Mouse (Mus musculus): ENCODE results near the gene Arl15.

The Arl15 gene

GRCm38 (mm10) chr13:113938561-113938960, 144.3 kb downstream of the Arl15 start:
- H3K27me3 ChIP-seq (ENCODE audit: control insufficient read depth, insufficient read depth, low read length, poor library complexity, severe bottlenecking) = no peaks in the 10 kb centered on the region
- DNase-seq (ENCODE audit: low read depth, low spot score) = no peak
- no peaks in the 10 kb centered on the region for H3K36me3 ChIP-seq (ENCODE audit: control insufficient read depth, insufficient read depth, low read length, poor library complexity, severe bottlenecking)

- H3K36me3 ChIP-seq (ENCODE audit: control insufficient read depth, insufficient read depth, low read length, poor library complexity, severe bottlenecking) = no peaks in the 10 kb centered on the region
- DNase-seq (ENCODE audit: low read depth, low spot score) = no peak
- no peaks in the 10 kb centered on the region for H3K27me3 ChIP-seq (ENCODE audit: control insufficient read depth, insufficient read depth, low read length, poor library complexity, severe bottlenecking)
Observed at GRCm38 (mm10) chr13:113939097-113939496, 144.8 kb downstream of the Arl15 start.

- Histone ChIP-seq H3K27me3 (ENCODE audit: control insufficient read depth, insufficient read depth, low read length, poor library complexity, severe bottlenecking) (no peaks in the 10 kb centered on the region), H3K36me3 (ENCODE audit: control insufficient read depth, insufficient read depth, low read length, poor library complexity, severe bottlenecking) (no peaks in the 10 kb centered on the region)
- DNase-seq (ENCODE audit: low read depth, low spot score) = no peak
Observed at GRCm38 (mm10) chr13:113939681-113940080, 145.4 kb downstream of the Arl15 start.

- Histone ChIP-seq H3K36me3 (ENCODE audit: control insufficient read depth, insufficient read depth, low read length, poor library complexity, severe bottlenecking) (no peaks in the 10 kb centered on the region), H3K27me3 (ENCODE audit: control insufficient read depth, insufficient read depth, low read length, poor library complexity, severe bottlenecking) (no peaks in the 10 kb centered on the region)
- no peak for DNase-seq (ENCODE audit: low read depth, low spot score)
Observed at GRCm38 (mm10) chr13:113940151-113940550, 145.8 kb downstream of the Arl15 start.

GRCm38 (mm10) chr13:113941943-113942342, 147.6 kb downstream of the Arl15 start:
- no peaks in the 10 kb centered on the region for H3K36me3 ChIP-seq (ENCODE audit: control insufficient read depth, insufficient read depth, low read length, poor library complexity, severe bottlenecking)
- H3K27me3 ChIP-seq (ENCODE audit: control insufficient read depth, insufficient read depth, low read length, poor library complexity, severe bottlenecking) = no peaks in the 10 kb centered on the region
- DNase-seq (ENCODE audit: low read depth, low spot score) = no peak

GRCm38 (mm10) chr13:113947546-113947945, 153.2 kb downstream of the Arl15 start:
- no peak for DNase-seq (ENCODE audit: low read depth, low spot score)
- H3K27me3 ChIP-seq (ENCODE audit: control insufficient read depth, insufficient read depth, low read length, poor library complexity, severe bottlenecking) = no peaks in the 10 kb centered on the region
- no peaks in the 10 kb centered on the region for H3K36me3 ChIP-seq (ENCODE audit: control insufficient read depth, insufficient read depth, low read length, poor library complexity, severe bottlenecking)

- no peak for DNase-seq (ENCODE audit: low read depth, low spot score)
- no peaks in the 10 kb centered on the region for H3K36me3 ChIP-seq (ENCODE audit: control insufficient read depth, insufficient read depth, low read length, poor library complexity, severe bottlenecking)
Observed at GRCm38 (mm10) chr13:113949708-113950107, 155.4 kb downstream of the Arl15 start.

GRCm38 (mm10) chr13:113950131-113950530, 155.8 kb downstream of the Arl15 start:
- DNase-seq (ENCODE audit: low read depth, low spot score) = no peak
- Histone ChIP-seq H3K27me3 (ENCODE audit: control insufficient read depth, insufficient read depth, low read length, poor library complexity, severe bottlenecking) (no peaks in the 10 kb centered on the region), H3K36me3 (ENCODE audit: control insufficient read depth, insufficient read depth, low read length, poor library complexity, severe bottlenecking) (no peaks in the 10 kb centered on the region)

More at GRCm38 (mm10) chr13:113949708-113950107, 155.4 kb downstream of the Arl15 start:
- H3K27me3 ChIP-seq (ENCODE audit: control insufficient read depth, insufficient read depth, low read length, poor library complexity, severe bottlenecking) = no peaks in the 10 kb centered on the region

GRCm38 (mm10) chr13:113957438-113957837, 163.1 kb downstream of the Arl15 start:
- H3K36me3 ChIP-seq (ENCODE audit: control insufficient read depth, insufficient read depth, low read length, poor library complexity, severe bottlenecking) = no peaks in the 10 kb centered on the region
- no peaks in the 10 kb centered on the region for H3K27me3 ChIP-seq (ENCODE audit: control insufficient read depth, insufficient read depth, low read length, poor library complexity, severe bottlenecking)
- DNase-seq (ENCODE audit: low read depth, low spot score) = no peak

- no peaks in the 10 kb centered on the region; the same call in none of the 2 replicates for H3K36me3 ChIP-seq (ENCODE audit: control insufficient read depth, insufficient read depth, low read length, poor library complexity, severe bottlenecking)
- no peak for DNase-seq (ENCODE audit: low read depth, low spot score)
Observed at GRCm38 (mm10) chr13:113964945-113965344, 170.6 kb downstream of the Arl15 start.

GRCm38 (mm10) chr13:113970706-113971105, 176.4 kb downstream of the Arl15 start:
- no peaks in the 10 kb centered on the region; the same call in 1 of the 2 replicates for H3K36me3 ChIP-seq (ENCODE audit: control insufficient read depth, insufficient read depth, low read length, poor library complexity, severe bottlenecking)
- DNase-seq (ENCODE audit: low read depth, low spot score) = no peak
- no peaks in the 10 kb centered on the region for H3K27me3 ChIP-seq (ENCODE audit: control insufficient read depth, insufficient read depth, low read length, poor library complexity, severe bottlenecking)

More at GRCm38 (mm10) chr13:113964945-113965344, 170.6 kb downstream of the Arl15 start:
- no peaks in the 10 kb centered on the region for H3K27me3 ChIP-seq (ENCODE audit: control insufficient read depth, insufficient read depth, low read length, poor library complexity, severe bottlenecking)

GRCm38 (mm10) chr13:113972401-113972800, 178.1 kb downstream of the Arl15 start:
- Histone ChIP-seq H3K36me3 (ENCODE audit: control insufficient read depth, insufficient read depth, low read length, poor library complexity, severe bottlenecking) (no peaks in the 10 kb centered on the region; the same call in 1 of the 2 replicates), H3K27me3 (ENCODE audit: control insufficient read depth, insufficient read depth, low read length, poor library complexity, severe bottlenecking) (no peaks in the 10 kb centered on the region)
- no peak for DNase-seq (ENCODE audit: low read depth, low spot score)

- DNase-seq (ENCODE audit: low read depth, low spot score) = no peak
- no peaks in the 10 kb centered on the region for H3K36me3 ChIP-seq (ENCODE audit: control insufficient read depth, insufficient read depth, low read length, poor library complexity, severe bottlenecking)
- H3K27me3 ChIP-seq (ENCODE audit: control insufficient read depth, insufficient read depth, low read length, poor library complexity, severe bottlenecking) = no peaks in the 10 kb centered on the region
Observed at GRCm38 (mm10) chr13:113974866-113975265, 180.6 kb downstream of the Arl15 start.

- Histone ChIP-seq H3K27me3 (ENCODE audit: control insufficient read depth, insufficient read depth, low read length, poor library complexity, severe bottlenecking) (no peaks in the 10 kb centered on the region), H3K36me3 (ENCODE audit: control insufficient read depth, insufficient read depth, low read length, poor library complexity, severe bottlenecking) (no peaks in the 10 kb centered on the region)
- DNase-seq (ENCODE audit: low read depth, low spot score) = no peak
Observed at GRCm38 (mm10) chr13:113975722-113976121, 181.4 kb downstream of the Arl15 start.

- Histone ChIP-seq H3K36me3 (ENCODE audit: control insufficient read depth, insufficient read depth, low read length, poor library complexity, severe bottlenecking) (no peaks in the 10 kb centered on the region), H3K27me3 (ENCODE audit: control insufficient read depth, insufficient read depth, low read length, poor library complexity, severe bottlenecking) (no peaks in the 10 kb centered on the region)
- no peak for DNase-seq (ENCODE audit: low read depth, low spot score)
Observed at GRCm38 (mm10) chr13:113976936-113977335, 182.6 kb downstream of the Arl15 start.

- Histone ChIP-seq H3K27me3 (ENCODE audit: control insufficient read depth, insufficient read depth, low read length, poor library complexity, severe bottlenecking) (no peaks in the 10 kb centered on the region), H3K36me3 (ENCODE audit: control insufficient read depth, insufficient read depth, low read length, poor library complexity, severe bottlenecking) (no peaks in the 10 kb centered on the region)
- no peak for DNase-seq (ENCODE audit: low read depth, low spot score)
Observed at GRCm38 (mm10) chr13:113980739-113981460, 186.6 kb downstream of the Arl15 start.
